Mouse (Mus musculus): ENCODE results near the gene Olfr730. TPM values are rescaled to one million over a fixed set of nuclear protein-coding genes. Genes with fewer than 3 reads are reported as not detected.

Gene Olfr730
- polyA plus RNA-seq (2016; fragmentation: Nextera tagmentation; extraction: Ambion mirVana), result not detected in 2 replicates

- H3K9me3 ChIP-seq (replicated peaks), result no peaks in the 10 kb centered on the region
- no peak within 1 kb of the TSS for H3K27ac ChIP-seq
- no peaks in the 10 kb centered on the region for H3K27me3 ChIP-seq (ENCODE audit: low read depth, poor library complexity, severe bottlenecking)
- H3K4me3 ChIP-seq, result no peak within 1 kb of the TSS
- WGBS, result 65% methylated on average over 1 of the region's 1 CpGs
- no peak for DNase-seq (ENCODE audit: low spot score)
- H3K4me1 ChIP-seq, result no peaks in the 10 kb centered on the region
- H3K36me3 ChIP-seq, result no peaks in the 10 kb centered on the region
These were observed at the start of gene Olfr730 for GRCm38 (mm10) chr14:50188098-50188497. TSS of gene Olfr730 (minus strand) at chr14:50188198.

DNA sequence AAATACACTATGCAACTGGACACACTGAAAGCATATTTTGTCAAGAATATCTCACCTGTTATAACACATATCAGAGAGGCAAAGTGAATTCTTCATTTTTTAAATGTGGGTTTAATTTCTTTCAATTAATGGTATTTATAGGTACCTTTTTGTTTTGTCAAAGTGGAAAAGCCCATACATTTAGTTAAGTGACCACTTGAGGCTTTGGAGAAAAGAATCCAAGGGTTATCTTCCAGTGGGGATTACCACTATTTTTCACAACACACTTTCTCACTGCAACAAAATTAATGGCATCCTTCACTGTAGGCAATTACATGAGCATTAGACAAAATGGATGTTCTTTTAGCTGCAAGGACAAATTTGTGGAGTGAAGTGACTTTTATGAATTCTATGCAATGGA, 35.2 kb downstream of the Olfr730 start, which contains the start of gene Olfr729:
Olfr729 (minus strand) TSS at position 101 of the 400 bp plus-strand sequence.
- no peak within 1 kb of the TSS for H3K27ac ChIP-seq
- no peaks in the 10 kb centered on the region for H3K36me3 ChIP-seq
- no peaks in the 10 kb centered on the region for H3K27me3 ChIP-seq (ENCODE audit: low read depth, poor library complexity, severe bottlenecking)
- no peak for DNase-seq (ENCODE audit: low spot score)
- no peak within 1 kb of the TSS for H3K4me3 ChIP-seq
- no peaks in the 10 kb centered on the region for H3K4me1 ChIP-seq
- no peaks in the 10 kb centered on the region for H3K9me3 ChIP-seq (replicated peaks)

GRCm38 (mm10) chr14:50142580-50142979, 45.4 kb downstream of the Olfr730 start, which contains the start of gene Olfr728:
TSS of gene Olfr728 (minus strand) at chr14:50142680.
- Histone ChIP-seq H3K36me3 (no peaks in the 10 kb centered on the region), H3K27ac (no peak within 1 kb of the TSS), H3K9me3 (replicated peaks) (no peaks in the 10 kb centered on the region), H3K4me1 (no peaks in the 10 kb centered on the region), H3K27me3 (ENCODE audit: low read depth, poor library complexity, severe bottlenecking) (no peaks in the 10 kb centered on the region), H3K4me3 (no peak within 1 kb of the TSS)
- WGBS, result 96% methylated on average over 5 of the region's 5 CpGs
- no peak for DNase-seq (ENCODE audit: low spot score)

Other genes with a start within 250 kb of the Olfr730 start
- gene Olfr724, start 224.9 kb downstream of the Olfr730 start, polyA plus RNA-seq (2016; fragmentation: Nextera tagmentation; extraction: Ambion mirVana), result not detected in 2 replicates
- gene Olfr725, start 147.8 kb downstream of the Olfr730 start, polyA plus RNA-seq (2016; fragmentation: Nextera tagmentation; extraction: Ambion mirVana), result not detected in 2 replicates
- gene Olfr726, start 97.2 kb downstream of the Olfr730 start, polyA plus RNA-seq (2016; fragmentation: Nextera tagmentation; extraction: Ambion mirVana), result not detected in 2 replicates
- gene Olfr727, start 65.0 kb downstream of the Olfr730 start, polyA plus RNA-seq (2016; fragmentation: Nextera tagmentation; extraction: Ambion mirVana), result not detected in 2 replicates
- gene Olfr728, start 45.5 kb downstream of the Olfr730 start, polyA plus RNA-seq (2016; fragmentation: Nextera tagmentation; extraction: Ambion mirVana), result not detected in 2 replicates
- gene Olfr729, start 35.3 kb downstream of the Olfr730 start, polyA plus RNA-seq (2016; fragmentation: Nextera tagmentation; extraction: Ambion mirVana), result 0.03 TPM in 1 of 2 replicates, not detected in the other
- not detected in 2 replicates for gene Olfr731, start 53.7 kb upstream of the Olfr730 start, polyA plus RNA-seq (2016; fragmentation: Nextera tagmentation; extraction: Ambion mirVana)
- gene Olfr732, start 96.0 kb upstream of the Olfr730 start, polyA plus RNA-seq (2016; fragmentation: Nextera tagmentation; extraction: Ambion mirVana), result not detected in 2 replicates
- gene Olfr733, start 113.3 kb upstream of the Olfr730 start, polyA plus RNA-seq (2016; fragmentation: Nextera tagmentation; extraction: Ambion mirVana), result not detected in 2 replicates
- not detected in 2 replicates for gene Olfr734, start 138.6 kb upstream of the Olfr730 start, polyA plus RNA-seq (2016; fragmentation: Nextera tagmentation; extraction: Ambion mirVana)
- gene Olfr735, start 160.7 kb upstream of the Olfr730 start, polyA plus RNA-seq (2016; fragmentation: Nextera tagmentation; extraction: Ambion mirVana), result not detected in 2 replicates
- not detected in 2 replicates for gene Tlr11, start 169.7 kb upstream of the Olfr730 start, polyA plus RNA-seq (2016; fragmentation: Nextera tagmentation; extraction: Ambion mirVana)
- not detected in 2 replicates for gene Olfr736, start 193.0 kb upstream of the Olfr730 start, polyA plus RNA-seq (2016; fragmentation: Nextera tagmentation; extraction: Ambion mirVana)
- gene Olfr738, start 219.4 kb upstream of the Olfr730 start, polyA plus RNA-seq (2016; fragmentation: Nextera tagmentation; extraction: Ambion mirVana), result not detected in 2 replicates
- not detected in 2 replicates for gene Olfr739, start 230.4 kb upstream of the Olfr730 start, polyA plus RNA-seq (2016; fragmentation: Nextera tagmentation; extraction: Ambion mirVana)